Mouse (Mus musculus) C2C12 (cell line): ENCODE measurements at regions not wholly inside any gene's neighbourhood (a gene's known extent, or its start where the extent isn't known, plus 50 kb on each side); places are given as distances from the start of the nearest gene placed in this dataset.

Experiments
- H3K27me3 ChIP-seq: one replicate; pipeline ENCODE4 v1.6.1; 2011; ENCODE audit not compliant: control insufficient read depth, insufficient read depth, insufficient read length
- H3K36me3 ChIP-seq: one replicate; pipeline ENCODE4 v1.6.1; 2011; ENCODE audit not compliant: control insufficient read depth, insufficient read depth
- H3K4me3 ChIP-seq: one replicate; pipeline ENCODE4 v1.5.1; 2011; ENCODE audit warnings: mild to moderate bottlenecking, control low read depth; ENCODE audit not compliant: poor library complexity, insufficient read depth, severe bottlenecking
- H3K79me2 ChIP-seq: one replicate; pipeline ENCODE4 v1.6.1; 2011; ENCODE audit not compliant: control insufficient read depth, insufficient read depth
- H3K79me3 ChIP-seq: one replicate; pipeline ENCODE4 v1.6.1; 2011; ENCODE audit warnings: low read depth, control low read depth
- H3ac ChIP-seq: one replicate; pipeline ENCODE3; 2011; ENCODE audit warnings: low read depth; ENCODE audit not compliant: control insufficient read depth, insufficient read length
- CEBPB ChIP-seq: IDR thresholded peaks from one replicate; pipeline ENCODE4 v1.6.1; 2011; ENCODE audit warnings: low read depth, mild to moderate bottlenecking, control low read depth, moderate library complexity
- CTCF ChIP-seq: IDR thresholded peaks from one replicate; pipeline ENCODE4 v1.5.1; 2011; ENCODE audit not compliant: control insufficient read depth, insufficient read depth, insufficient read length
- FOSL1 ChIP-seq: IDR thresholded peaks from one replicate; pipeline ENCODE4 v1.8.0; 2011; ENCODE audit warnings: mild to moderate bottlenecking, low read length; ENCODE audit not compliant: poor library complexity, insufficient read depth, severe bottlenecking
- MAX ChIP-seq: IDR thresholded peaks from one replicate; pipeline ENCODE4 v1.6.1; 2011; ENCODE audit warnings: mild to moderate bottlenecking, control low read depth
- MYOD1 ChIP-seq: IDR thresholded peaks from one replicate; pipeline ENCODE4 v1.6.1; 2011; ENCODE audit warnings: low read depth; ENCODE audit not compliant: control insufficient read depth, insufficient read length
- MYOG ChIP-seq: IDR thresholded peaks from one replicate; pipeline ENCODE4 v1.6.1; 2011; ENCODE audit not compliant: control insufficient read depth, insufficient read length; ENCODE audit errors: extremely low read depth
- USF1 ChIP-seq: IDR thresholded peaks from one replicate; pipeline ENCODE4 v1.6.1; 2011; ENCODE audit warnings: low read depth, mild to moderate bottlenecking, control low read depth, moderate library complexity

DNA sequence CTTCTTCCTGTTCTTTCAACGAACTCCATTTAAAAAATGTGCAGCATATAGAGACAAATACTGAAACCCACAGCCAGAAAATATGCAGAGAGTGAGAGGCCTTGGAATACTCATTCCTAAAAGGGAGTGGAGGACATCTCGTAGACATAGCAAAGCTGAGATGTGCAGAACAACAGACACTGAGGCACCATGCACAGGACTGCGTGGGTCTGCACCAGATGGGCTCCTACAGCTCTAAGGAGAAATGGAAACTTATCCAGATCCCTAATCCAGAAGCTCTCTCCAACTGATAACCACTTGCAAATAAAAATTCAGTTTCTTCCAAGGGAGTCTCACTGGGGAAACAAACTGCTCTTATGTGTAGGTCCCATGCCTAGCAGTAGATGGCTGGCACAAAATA lies 101.6 kb downstream of the Slc25a24 start:
- H3K79me3 ChIP-seq: no peaks in the 10 kb centered on the region
- H3K4me3 ChIP-seq: no peak overlapping the region
- no peaks in the 10 kb centered on the region for H3K36me3 ChIP-seq
- H3K27me3 ChIP-seq: no peaks in the 10 kb centered on the region
- no peak overlapping the region for H3ac ChIP-seq
- no peak for TF ChIP-seq MAX
- no peak for TF ChIP-seq USF1
- TF ChIP-seq CTCF: no peak
- TF ChIP-seq MYOG: no peak
- TF ChIP-seq MYOD1: no peak
- no peak for TF ChIP-seq FOSL1
- TF ChIP-seq CEBPB: no peak
- no peaks in the 10 kb centered on the region for H3K79me2 ChIP-seq

DNA sequence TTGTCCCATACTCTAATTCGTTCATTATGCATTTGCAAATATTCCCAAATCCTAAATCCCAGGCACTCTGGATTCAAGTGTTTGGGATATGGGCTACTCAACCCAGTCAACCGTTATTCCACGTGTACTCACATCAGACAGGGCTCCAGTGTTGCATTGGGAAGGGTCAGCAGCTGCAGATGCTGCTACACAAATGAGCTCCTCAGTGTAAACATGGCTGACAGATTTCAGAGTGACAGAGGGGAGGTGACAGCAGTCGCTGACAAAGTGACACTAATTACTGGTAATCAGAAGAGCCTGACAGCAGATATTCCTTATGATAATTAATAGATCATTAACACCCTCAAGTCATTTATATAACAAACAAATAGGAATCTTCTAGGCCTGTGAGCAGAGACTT lies 106.2 kb upstream of the Vav3 start:
- Histone ChIP-seq H3K4me3 (no peak overlapping the region), H3K79me3 (no peaks in the 10 kb centered on the region), H3ac (no peak overlapping the region), H3K79me2 (no peaks in the 10 kb centered on the region), H3K27me3 (no peaks in the 10 kb centered on the region), H3K36me3 (no peaks in the 10 kb centered on the region)
- TF ChIP-seq FOSL1 (no peak), MYOD1 (no peak), CEBPB (no peak), MAX (no peak), MYOG (no peak), USF1 (no peak), CTCF (no peak)

DNA sequence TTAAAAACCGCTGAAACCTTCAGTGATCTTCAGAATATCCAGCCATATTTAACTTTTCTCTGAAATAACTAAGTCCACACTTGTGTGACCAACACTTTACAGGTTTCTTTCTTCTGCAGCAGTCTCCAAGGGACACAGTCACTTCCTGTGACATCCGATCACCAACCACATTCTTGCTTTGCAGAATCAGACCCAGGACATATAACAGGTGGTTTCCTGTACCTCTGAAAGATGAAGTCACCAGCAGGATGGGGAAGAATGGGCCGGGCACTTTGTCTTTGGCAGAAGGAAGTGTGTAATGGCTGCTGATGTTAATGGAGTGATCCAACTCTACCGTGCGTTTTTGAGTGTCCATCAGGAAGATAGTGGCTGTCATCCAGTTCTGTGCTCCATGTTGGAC lies 103.5 kb upstream of the Vav3 start:
- TF ChIP-seq MAX (no peak), USF1 (no peak), MYOG (no peak), FOSL1 (no peak), CTCF (no peak), MYOD1 (no peak), CEBPB (no peak)
- no peak overlapping the region for H3ac ChIP-seq
- H3K79me3 ChIP-seq: no peaks in the 10 kb centered on the region
- H3K36me3 ChIP-seq: no peaks in the 10 kb centered on the region
- H3K79me2 ChIP-seq: no peaks in the 10 kb centered on the region
- no peaks in the 10 kb centered on the region for H3K27me3 ChIP-seq
- no peak overlapping the region for H3K4me3 ChIP-seq

DNA sequence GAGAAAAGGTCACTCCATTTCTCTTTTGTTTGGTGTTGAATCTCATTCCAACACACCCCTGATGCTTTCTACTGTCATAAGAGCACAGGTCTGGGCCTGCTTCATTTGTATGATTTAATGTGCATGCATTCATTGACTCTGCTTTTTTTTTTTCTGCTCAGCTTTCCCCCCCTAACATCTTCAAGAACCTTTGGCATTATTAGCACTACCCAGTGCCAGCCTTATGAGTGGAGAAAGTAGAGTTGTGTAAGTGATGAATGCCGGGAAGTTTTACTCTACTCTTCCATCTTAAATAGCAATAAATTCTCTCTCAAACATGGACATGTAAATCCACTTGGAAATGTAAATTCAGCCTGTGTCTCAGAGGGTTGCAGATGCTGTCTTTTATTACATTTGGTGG lies 97.0 kb upstream of the Vav3 start:
- no peaks in the 10 kb centered on the region for H3K79me2 ChIP-seq
- H3K4me3 ChIP-seq: no peak overlapping the region
- H3K36me3 ChIP-seq: no peaks in the 10 kb centered on the region
- H3K27me3 ChIP-seq: no peaks in the 10 kb centered on the region
- H3K79me3 ChIP-seq: no peaks in the 10 kb centered on the region
- no peak overlapping the region for H3ac ChIP-seq
- TF ChIP-seq USF1 (no peak), MYOD1 (no peak), FOSL1 (no peak), MYOG (no peak), MAX (no peak)

DNA sequence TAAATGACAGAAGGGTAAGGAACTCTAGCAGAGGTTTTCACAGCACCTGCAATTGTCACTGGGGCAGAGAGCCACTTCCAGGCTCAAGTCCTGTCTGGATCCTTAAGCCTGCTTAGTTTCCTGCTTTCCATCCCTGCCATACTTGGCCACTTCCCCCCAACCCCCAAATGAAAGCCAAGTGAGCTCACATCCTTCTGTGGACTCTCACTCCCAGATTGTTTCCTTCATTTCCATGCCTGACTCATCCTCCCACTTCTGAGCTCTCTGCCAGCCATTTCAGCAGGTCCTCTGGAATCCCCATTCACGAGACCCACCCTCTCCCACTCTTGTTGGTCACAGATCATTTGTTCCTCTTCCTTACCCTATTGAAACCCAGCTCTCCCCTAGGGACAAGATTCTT lies 91.7 kb upstream of the Vav3 start:
- no peak overlapping the region for H3K4me3 ChIP-seq
- H3ac ChIP-seq: no peak overlapping the region
- TF ChIP-seq USF1 (no peak), MAX (no peak), CEBPB (no peak), MYOG (no peak), CTCF (no peak), MYOD1 (no peak), FOSL1 (no peak)

DNA sequence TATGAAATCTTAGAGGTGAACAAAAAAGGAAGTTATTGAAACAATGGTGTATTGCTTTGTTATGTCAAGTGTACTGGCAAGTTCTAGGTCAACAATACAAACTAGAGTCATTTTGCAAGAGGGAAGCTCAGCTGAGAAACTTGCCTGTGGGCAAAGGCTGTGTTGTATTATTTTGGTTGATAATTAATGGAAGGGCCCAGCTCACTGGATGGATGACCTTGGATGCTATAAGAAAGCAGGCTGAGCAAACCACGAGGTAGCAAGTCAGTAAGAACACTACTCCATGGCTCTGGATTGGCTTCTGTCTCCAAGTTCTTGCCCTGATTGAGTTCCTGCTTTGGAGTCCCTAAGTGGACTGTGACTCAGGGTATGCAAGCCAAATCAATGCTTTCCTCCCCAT lies 91.1 kb upstream of the Vav3 start:
- no peaks in the 10 kb centered on the region for H3K79me2 ChIP-seq
- no peak overlapping the region for H3ac ChIP-seq
- TF ChIP-seq CTCF (no peak), MYOD1 (no peak)
- H3K79me3 ChIP-seq: no peaks in the 10 kb centered on the region
- no peak overlapping the region for H3K4me3 ChIP-seq
- H3K27me3 ChIP-seq: no peaks in the 10 kb centered on the region
- no peaks in the 10 kb centered on the region for H3K36me3 ChIP-seq

More for the DNA sequence above, 91.7 kb upstream of the Vav3 start:
- H3K79me2 ChIP-seq: no peaks in the 10 kb centered on the region
- H3K36me3 ChIP-seq: no peaks in the 10 kb centered on the region
- H3K79me3 ChIP-seq: no peaks in the 10 kb centered on the region
- H3K27me3 ChIP-seq: no peaks in the 10 kb centered on the region
